15 mouse cellular contexts compared by ENCODE assay signal in the genomic region with DNA sequence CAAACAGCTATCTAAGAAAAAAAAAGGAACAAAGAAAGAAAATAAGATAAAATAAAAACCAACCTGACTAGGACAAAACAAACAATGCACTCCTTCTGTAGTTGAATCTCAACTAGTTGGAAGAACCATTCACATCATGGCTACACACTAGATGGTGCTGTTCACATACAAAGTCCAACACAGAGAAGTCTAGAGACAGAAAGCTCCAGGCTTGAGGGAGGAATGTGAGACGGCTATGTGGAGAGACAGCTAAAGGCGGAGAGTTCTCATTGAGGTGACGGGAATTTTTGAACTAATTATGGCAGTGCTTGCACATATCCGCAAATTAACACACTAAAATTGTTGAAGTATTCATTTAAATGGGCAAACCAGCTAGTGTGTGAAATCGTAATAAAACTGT. TPM values are rescaled to one million over a fixed set of nuclear protein-coding genes. Genes with fewer than 3 reads are reported as not detected.
A peak's percentile ranks its signal among the peaks of the same experiment; 100 is the strongest.
DNase-seq lines count a peak whose midpoint lies in the region; ATAC-seq and TF ChIP-seq lines count a peak whose summit lies in the region.
"Had no signal": no experiment of that assay in that cellular context is flagged by ENCODE, and none has a peak within 500 bp of the region (broad histone marks: within the 10 kb centered on the region; RNA-seq: fewer than 3 reads in every experiment).

No protein-coding gene starts in this region.

- H3K36me3 ChIP-seq in intestine, postnatal 0 days (ENCODE audit: control insufficient read depth, insufficient read depth): peaks cover under 1% of the 10 kb centered on the region; the same call in 1 of the 2 replicates
- H3K36me3 ChIP-seq in intestine, embryonic 16.5 days (ENCODE audit: control insufficient read depth, insufficient read depth, low read length): no peaks in the 10 kb centered on the region
- no peaks in the 10 kb centered on the region for H3K36me3 ChIP-seq in midbrain, postnatal 0 days (ENCODE audit: insufficient read depth, low read length)
- H3K36me3 ChIP-seq in midbrain, embryonic 16.5 days (ENCODE audit: control insufficient read depth, insufficient read depth, low read length): no peaks in the 10 kb centered on the region
- H3K36me3 ChIP-seq: embryonic facial prominence, embryonic 15.5 days had no signal

- no peaks in the 10 kb centered on the region for H3K4me1 ChIP-seq in intestine, postnatal 0 days (replicated peaks; ENCODE audit: control insufficient read depth, insufficient read depth, low read length)
- H3K4me1 ChIP-seq in intestine, embryonic 16.5 days (ENCODE audit: control insufficient read depth, insufficient read depth, low read length): no peaks in the 10 kb centered on the region
- H3K4me1 ChIP-seq in midbrain, postnatal 0 days (ENCODE audit: insufficient read depth, low read length): no peaks in the 10 kb centered on the region
- no peaks in the 10 kb centered on the region for H3K4me1 ChIP-seq in midbrain, embryonic 16.5 days (ENCODE audit: control insufficient read depth, insufficient read depth, low read length)
- H3K4me1 ChIP-seq: embryonic facial prominence, embryonic 15.5 days had no signal

- no peak for ATAC-seq in intestine, postnatal 0 days
- no peak for ATAC-seq in intestine, embryonic 16.5 days
- no peak for ATAC-seq in midbrain, postnatal 0 days (ENCODE audit: low FRiP score)
- no peak for ATAC-seq in midbrain, embryonic 16.5 days

- H3K9me3 ChIP-seq in intestine, postnatal 0 days (ENCODE audit: control insufficient read depth): no peaks in the 10 kb centered on the region
- no peaks in the 10 kb centered on the region for H3K9me3 ChIP-seq in intestine, embryonic 16.5 days (ENCODE audit: control insufficient read depth, low read length)
- H3K9me3 ChIP-seq in midbrain, postnatal 0 days (ENCODE audit: low read length): no peaks in the 10 kb centered on the region
- no peaks in the 10 kb centered on the region for H3K9me3 ChIP-seq in midbrain, embryonic 16.5 days (replicated peaks; ENCODE audit: control insufficient read depth, low read length, poor library complexity, severe bottlenecking)
- H3K9me3 ChIP-seq: embryonic facial prominence, embryonic 15.5 days; G1E had no signal

- H3K27ac ChIP-seq in intestine, postnatal 0 days (ENCODE audit: low read depth, low read length): no peak overlapping the region
- no peak overlapping the region for H3K27ac ChIP-seq in intestine, embryonic 16.5 days (ENCODE audit: low read length)
- no peak overlapping the region for H3K27ac ChIP-seq in midbrain, postnatal 0 days (ENCODE audit: low read depth, low read length)
- no peak overlapping the region for H3K27ac ChIP-seq in midbrain, embryonic 16.5 days (ENCODE audit: low read length)
- H3K27ac ChIP-seq: embryonic facial prominence, embryonic 15.5 days; liver, embryonic 14.5 days had no signal

- DNase-seq in embryo, embryonic 10 days (ENCODE audit: low spot score): peak; percentile 18
- DNase-seq in embryo, embryonic 9.5 days (ENCODE audit: extremely low spot score): no peak
- peak; percentile 20 for DNase-seq in midbrain, postnatal 0 days (ENCODE audit: low spot score)
- DNase-seq in retina, postnatal 1 day: peak; percentile 39
- DNase-seq in c-Kit-positive CD71-positive TER-119-positive erythroid progenitor cells, embryonic 14.5 days (ENCODE audit: low spot score): no peak
- DNase-seq: cerebellum, adult 9-11 months; heart, adult 18-20 months; kidney, adult 8-10 months; left cerebral cortex, postnatal 4 days had no signal

- no peaks in the 10 kb centered on the region for H3K27me3 ChIP-seq in intestine, postnatal 0 days (replicated peaks; ENCODE audit: control insufficient read depth, insufficient read depth, low read length)
- H3K27me3 ChIP-seq in intestine, embryonic 16.5 days (replicated peaks; ENCODE audit: control insufficient read depth, insufficient read depth, low read length): no peaks in the 10 kb centered on the region
- no peaks in the 10 kb centered on the region for H3K27me3 ChIP-seq in midbrain, postnatal 0 days (ENCODE audit: insufficient read depth, low read length)
- H3K27me3 ChIP-seq in midbrain, embryonic 16.5 days (ENCODE audit: control insufficient read depth, insufficient read depth, low read depth, low read length): no peaks in the 10 kb centered on the region
- H3K27me3 ChIP-seq: embryonic facial prominence, embryonic 15.5 days had no signal

- peak; percentile 67 for TF ChIP-seq CTCF in intestine, postnatal 0 days (IDR thresholded peaks at IDR 0.05; ENCODE audit: low read depth)
- TF ChIP-seq CTCF in midbrain, postnatal 0 days (IDR thresholded peaks at IDR 0.05): peak; percentile 65

- no peak overlapping the region for H3K4me3 ChIP-seq in intestine, postnatal 0 days (ENCODE audit: low read depth, low read length)
- no peak overlapping the region for H3K4me3 ChIP-seq in intestine, embryonic 16.5 days (ENCODE audit: low read length)
- no peak overlapping the region for H3K4me3 ChIP-seq in midbrain, postnatal 0 days (ENCODE audit: low read depth, low read length)
- no peak overlapping the region for H3K4me3 ChIP-seq in midbrain, embryonic 16.5 days (ENCODE audit: low read depth, low read length)
- H3K4me3 ChIP-seq: embryonic facial prominence, embryonic 15.5 days had no signal

- H3K4me2 ChIP-seq in intestine, postnatal 0 days (replicated peaks; ENCODE audit: low read depth): no peak overlapping the region
- no peak overlapping the region for H3K4me2 ChIP-seq in intestine, embryonic 16.5 days (ENCODE audit: low read depth, low read length)
- no peak overlapping the region for H3K4me2 ChIP-seq in midbrain, postnatal 0 days (ENCODE audit: low read depth, low read length, poor library complexity, severe bottlenecking)
- no peak overlapping the region for H3K4me2 ChIP-seq in midbrain, embryonic 16.5 days (ENCODE audit: low read length)
- H3K4me2 ChIP-seq: embryonic facial prominence, embryonic 15.5 days had no signal

- no peak overlapping the region for H3K9ac ChIP-seq in intestine, postnatal 0 days (ENCODE audit: low read depth, low read length)
- H3K9ac ChIP-seq in intestine, embryonic 16.5 days (ENCODE audit: low read depth, low read length): no peak overlapping the region
- no peak overlapping the region for H3K9ac ChIP-seq in midbrain, postnatal 0 days (replicated peaks; ENCODE audit: low read length, poor library complexity, severe bottlenecking)
- no peak overlapping the region for H3K9ac ChIP-seq in midbrain, embryonic 16.5 days (ENCODE audit: low read depth, low read length)
- H3K9ac ChIP-seq: embryonic facial prominence, embryonic 15.5 days; liver, embryonic 14.5 days had no signal

- WGBS in intestine, postnatal 0 days: 77% methylated on average over 5 of the region's 5 CpGs
- 77% methylated on average over 5 of the region's 5 CpGs for WGBS in intestine, embryonic 16.5 days
- WGBS in midbrain, postnatal 0 days: 79% methylated on average over 5 of the region's 5 CpGs
- 83% methylated on average over 5 of the region's 5 CpGs for WGBS in midbrain, embryonic 16.5 days

RNA-seq across cellular contexts. Expression of a gene that starts 43.7 kb away (rescaled TPM):
- polyA plus RNA-seq in intestine, postnatal 0 days (2015; fragmentation: Nextera tagmentation; extraction: Ambion mirVana): 22.3 and 24.3 TPM in 2 replicates
- polyA plus RNA-seq in intestine, embryonic 16.5 days (2015; fragmentation: Nextera tagmentation; extraction: Ambion mirVana): 30.4 and 32.3 TPM in 2 replicates
- total RNA-seq in midbrain, postnatal 0 days (2014; rRNA removed): 7.3 and 13.9 TPM in 2 replicates
- 32.5 and 36.6 TPM in 2 replicates for polyA plus RNA-seq in midbrain, postnatal 0 days (2015; fragmentation: Nextera tagmentation; extraction: Ambion mirVana)
- polyA plus RNA-seq in midbrain, embryonic 16.5 days (2015; fragmentation: Nextera tagmentation; extraction: Ambion mirVana): 31.8 and 33.6 TPM in 2 replicates

Comparison
In these comparisons a context has a peak if more than half of its experiments do, and no peak if none do; other contexts are left out.
1. DNase-seq: peak in embryo, embryonic 10 days (single experiment), midbrain, postnatal 0 days (single experiment) and retina, postnatal 1 day (single experiment); none in embryo, embryonic 9.5 days (single experiment) and c-Kit-positive CD71-positive TER-119-positive erythroid progenitor cells, embryonic 14.5 days (single experiment).